Mouse (Mus musculus) liver, embryonic 11.5 days (tissue): ENCODE measurements at regions not wholly inside any gene's neighbourhood (a gene's known extent, or its start where the extent isn't known, plus 50 kb on each side); places are given as distances from the start of the nearest gene placed in this dataset.

Source experiments
- ATAC-seq: fragments of 200-750 bp; cut with Nextera tagmentation; replicated peaks from 2 replicates; pipeline ENCODE4 v1.8.0; 2017; ENCODE audit warnings: moderate number of reproducible peaks, mild to moderate bottlenecking, moderate TSS enrichment, moderate library complexity; ENCODE audit not compliant: low FRiP score
- DNase-seq: peaks from one replicate; pipeline ENCODE4 v3.0.0-alpha.2; 2017; ENCODE audit warnings: low spot score
- H3K27ac ChIP-seq: fragments of 300-500 bp; sonication (generic); 2 replicates; pipeline ENCODE4 v1.5.1; 2014; ENCODE audit warnings: mild to moderate bottlenecking, low read depth, low read length, control low read depth
- H3K27me3 ChIP-seq: fragments of 300-500 bp; sonication (generic); replicated peaks from 2 replicates; pipeline ENCODE4 v1.6.1; 2014; ENCODE audit warnings: low read length, mixed read lengths; ENCODE audit not compliant: control insufficient read depth, insufficient read depth
- H3K36me3 ChIP-seq: fragments of 300-500 bp; sonication (generic); 2 replicates; pipeline ENCODE4 v1.6.1; 2014; ENCODE audit warnings: mild to moderate bottlenecking, low read length, moderate library complexity, mixed read lengths; ENCODE audit not compliant: control insufficient read depth, insufficient read depth
- H3K4me1 ChIP-seq: fragments of 300-500 bp; sonication (generic); replicated peaks from 2 replicates; pipeline ENCODE4 v1.6.1; 2014; ENCODE audit warnings: low read length, mixed read lengths; ENCODE audit not compliant: control insufficient read depth, insufficient read depth
- H3K4me2 ChIP-seq: fragments of 300-500 bp; sonication (generic); 2 replicates; pipeline ENCODE4 v1.6.1; 2014; ENCODE audit warnings: mild to moderate bottlenecking, control low read depth, moderate library complexity
- H3K4me3 ChIP-seq: fragments of 300-500 bp; sonication (generic); 2 replicates; pipeline ENCODE4 v1.5.1; 2014; ENCODE audit warnings: low read depth, low read length, control low read depth
- H3K9ac ChIP-seq: fragments of 300-500 bp; sonication (generic); 2 replicates; pipeline ENCODE4 v1.6.1; 2014; ENCODE audit warnings: low read depth, low read length, control low read depth
- H3K9me3 ChIP-seq: fragments of 300-500 bp; sonication (generic); 2 replicates; pipeline ENCODE4 v1.6.1; 2016; ENCODE audit warnings: low read length, inconsistent platforms, mixed read lengths; ENCODE audit not compliant: control insufficient read depth
- WGBS: fragments of 180-500 bp; shearing (Covaris S2); extraction: QIAGEN DNeasy Blood & Tissue Kit; methylation state at CpG from one replicate; pipeline ENCODE4 v1.1.7; 2014; 5-methylcytosine and 5-hydroxymethylcytosine counted together

DNA sequence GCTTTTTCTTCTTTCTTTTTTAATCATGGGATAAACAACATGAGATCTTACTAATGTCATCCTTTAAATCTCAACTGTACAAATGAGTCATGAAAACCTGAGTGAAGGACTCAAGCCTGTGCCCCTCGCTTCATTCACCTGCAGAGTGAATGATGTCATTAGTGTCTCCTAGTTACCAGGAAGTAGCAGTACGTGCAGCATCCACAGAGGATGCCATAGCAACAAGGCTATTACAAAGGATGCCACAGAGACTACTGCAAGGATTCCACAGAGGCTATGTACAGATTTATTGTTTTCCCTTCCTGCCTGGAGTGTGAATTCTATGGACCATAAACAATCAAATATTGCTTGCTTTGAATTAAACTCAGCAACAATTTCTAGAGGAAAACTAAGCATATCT lies 98.0 kb upstream of the Fat4 start:
- Histone ChIP-seq H3K9ac (no peak overlapping the region), H3K27ac (no peak overlapping the region), H3K36me3 (no peaks in the 10 kb centered on the region), H3K4me2 (no peak overlapping the region), H3K4me1 (no peaks in the 10 kb centered on the region), H3K27me3 (no peaks in the 10 kb centered on the region), H3K4me3 (no peak overlapping the region), H3K9me3 (no peaks in the 10 kb centered on the region)
- DNase-seq (no peak), ATAC-seq (no peak)
- 68% methylated on average over 2 of the region's 2 CpGs for WGBS

GRCm38 (mm10) chr3:38783711-38784110 lies 103.0 kb upstream of the Fat4 start:
- 75% methylated on average over 6 of the region's 6 CpGs for WGBS
- H3K9ac ChIP-seq = no peak overlapping the region
- H3K27ac ChIP-seq = no peak overlapping the region
- no peak for DNase-seq
- no peaks in the 10 kb centered on the region for H3K36me3 ChIP-seq
- no peaks in the 10 kb centered on the region for H3K9me3 ChIP-seq
- no peaks in the 10 kb centered on the region for H3K4me1 ChIP-seq
- ATAC-seq = no peak
- H3K4me2 ChIP-seq = no peak overlapping the region
- H3K27me3 ChIP-seq = no peaks in the 10 kb centered on the region
- no peak overlapping the region for H3K4me3 ChIP-seq

- DNase-seq = no peak
Measured at GRCm38 (mm10) chr3:38783051-38783450, 103.7 kb upstream of the Fat4 start.

GRCm38 (mm10) chr3:38776743-38777366 lies 109.9 kb upstream of the Fat4 start:
- DNase-seq (no peak), ATAC-seq (no peak)
- no peak overlapping the region for H3K9ac ChIP-seq
- no peak overlapping the region for H3K27ac ChIP-seq
- 70% methylated on average over 4 of the region's 4 CpGs for WGBS
- no peaks in the 10 kb centered on the region for H3K9me3 ChIP-seq
- no peak overlapping the region for H3K4me2 ChIP-seq
- no peaks in the 10 kb centered on the region for H3K36me3 ChIP-seq
- no peaks in the 10 kb centered on the region for H3K27me3 ChIP-seq
- H3K4me3 ChIP-seq = no peak overlapping the region
- H3K4me1 ChIP-seq = no peaks in the 10 kb centered on the region

More at GRCm38 (mm10) chr3:38783051-38783450, 103.7 kb upstream of the Fat4 start:
- 84% methylated on average over 3 of the region's 3 CpGs for WGBS
- H3K27me3 ChIP-seq = no peaks in the 10 kb centered on the region
- ATAC-seq = no peak
- H3K36me3 ChIP-seq = no peaks in the 10 kb centered on the region
- no peaks in the 10 kb centered on the region for H3K9me3 ChIP-seq
- no peaks in the 10 kb centered on the region for H3K4me1 ChIP-seq
- H3K27ac ChIP-seq = no peak overlapping the region
- no peak overlapping the region for H3K4me2 ChIP-seq
- no peak overlapping the region for H3K4me3 ChIP-seq
- H3K9ac ChIP-seq = no peak overlapping the region

- DNase-seq (no peak), ATAC-seq (no peak)
- Histone ChIP-seq H3K27me3 (no peaks in the 10 kb centered on the region), H3K4me2 (no peak overlapping the region), H3K27ac (no peak overlapping the region), H3K4me1 (no peaks in the 10 kb centered on the region), H3K36me3 (no peaks in the 10 kb centered on the region), H3K9ac (no peak overlapping the region), H3K9me3 (no peaks in the 10 kb centered on the region), H3K4me3 (no peak overlapping the region)
- WGBS = 75% methylated on average over 5 of the region's 5 CpGs
Measured at GRCm38 (mm10) chr3:38754632-38755123, 132.1 kb upstream of the Fat4 start.

- no peak overlapping the region for H3K4me2 ChIP-seq
- no peak overlapping the region for H3K27ac ChIP-seq
- H3K9me3 ChIP-seq = no peaks in the 10 kb centered on the region
- no peaks in the 10 kb centered on the region for H3K4me1 ChIP-seq
- DNase-seq (no peak), ATAC-seq (no peak)
- no peaks in the 10 kb centered on the region for H3K36me3 ChIP-seq
- no peaks in the 10 kb centered on the region for H3K27me3 ChIP-seq
- WGBS = 69% methylated on average over 2 of the region's 2 CpGs
- no peak overlapping the region for H3K9ac ChIP-seq
- H3K4me3 ChIP-seq = no peak overlapping the region
Measured at GRCm38 (mm10) chr3:38753446-38754205, 133.1 kb upstream of the Fat4 start.

DNA sequence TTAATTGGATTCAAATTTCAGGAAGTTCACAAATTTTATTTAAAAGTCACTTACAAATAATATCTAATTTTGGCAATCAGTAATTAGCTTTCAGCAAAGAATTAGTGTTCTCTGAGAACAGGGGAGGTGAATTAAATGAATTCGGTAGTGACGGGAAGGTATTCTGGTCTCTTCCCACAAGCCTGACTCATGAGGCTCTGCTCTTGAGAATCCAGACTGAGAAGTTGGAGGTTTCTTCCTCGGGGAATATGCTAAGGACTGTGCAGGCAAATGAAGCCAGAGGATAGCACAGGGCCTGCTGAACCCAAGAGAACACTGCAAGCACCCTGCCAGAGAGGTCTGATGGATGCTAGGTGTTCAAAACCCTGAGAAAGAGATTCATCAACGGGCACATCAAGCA lies 144.6 kb upstream of the Fat4 start:
- Histone ChIP-seq H3K27me3 (no peaks in the 10 kb centered on the region), H3K4me3 (no peak overlapping the region), H3K4me2 (no peak overlapping the region), H3K36me3 (no peaks in the 10 kb centered on the region), H3K27ac (no peak overlapping the region), H3K9me3 (no peaks in the 10 kb centered on the region), H3K9ac (no peak overlapping the region), H3K4me1 (no peaks in the 10 kb centered on the region)
- DNase-seq = no peak
- 79% methylated on average over 4 of the region's 4 CpGs for WGBS
- ATAC-seq = no peak

GRCm38 (mm10) chr3:38722606-38723005 lies 164.1 kb upstream of the Fat4 start:
- ATAC-seq = no peak
- DNase-seq = no peak
- Histone ChIP-seq H3K27me3 (no peaks in the 10 kb centered on the region), H3K36me3 (no peaks in the 10 kb centered on the region), H3K27ac (no peak overlapping the region), H3K4me3 (no peak overlapping the region), H3K4me2 (no peak overlapping the region), H3K4me1 (no peaks in the 10 kb centered on the region), H3K9me3 (no peaks in the 10 kb centered on the region), H3K9ac (no peak overlapping the region)
- 67% methylated on average over 1 of the region's 1 CpGs for WGBS
